Mouse (Mus musculus) ES-E14 (cell line): ENCODE measurements around the gene Gm7030. TPM values are rescaled to one million over a fixed set of nuclear protein-coding genes. Genes with fewer than 3 reads are reported as not detected.
"Not testable (repeated sequence)": the region's sequence is repeated elsewhere in the genome, so short reads cannot be mapped to it uniquely, and the experiment has no call there.

Source experiments
- DNase-seq: peaks from one replicate; pipeline ENCODE4 v3.0.0-alpha.2; 2013; ENCODE audit warnings: low read depth, low spot score
- H3K27ac ChIP-seq: 2 replicates; pipeline ENCODE4 v1.5.1; 2012; ENCODE audit warnings: low read depth, mild to moderate bottlenecking, low read length, moderate library complexity, mixed read lengths; ENCODE audit not compliant: poor library complexity, insufficient read depth, severe bottlenecking
- H3K36me3 ChIP-seq: 2 replicates; pipeline ENCODE4 v1.6.1; 2012; ENCODE audit warnings: mild to moderate bottlenecking, low read length, moderate library complexity, mixed read lengths; ENCODE audit not compliant: control insufficient read depth, poor library complexity, insufficient read depth, severe bottlenecking
- H3K4me1 ChIP-seq, 2 experiments: fragments of 150-350 bp in 1 of 2; sonication (generic) in 1 of 2; 2 replicates each; pipeline ENCODE4 v1.6.1; 2012; ENCODE audit warnings: low read length in 2 of 2, mild to moderate bottlenecking in 1 of 2, mixed read lengths in 1 of 2; ENCODE audit not compliant: control insufficient read depth in 2 of 2, insufficient read depth in 2 of 2, poor library complexity in 1 of 2
- H3K4me3 ChIP-seq, 2 experiments: fragments of 150-350 bp in 1 of 2; sonication (generic) in 1 of 2; 2 replicates each; pipeline ENCODE4 v1.5.1; 2012; ENCODE audit warnings: low read length in 2 of 2, low read depth in 1 of 2, mild to moderate bottlenecking in 1 of 2, mixed read lengths in 1 of 2; ENCODE audit not compliant: insufficient read depth in 1 of 2, poor library complexity in 1 of 2, severe bottlenecking in 1 of 2
- H3K9ac ChIP-seq: 2 replicates; pipeline ENCODE4 v1.6.1; 2012; ENCODE audit warnings: low read depth, mild to moderate bottlenecking, low read length, mixed read lengths; ENCODE audit not compliant: poor library complexity, insufficient read depth, severe bottlenecking
- H3K9me3 ChIP-seq: fragments of 150-350 bp; sonication (generic); 2 replicates; pipeline ENCODE4 v1.6.1; 2012; ENCODE audit warnings: low read depth, mild to moderate bottlenecking, low read length; ENCODE audit not compliant: control insufficient read depth, insufficient read depth
- CHD2 ChIP-seq: IDR thresholded peaks from 2 replicates; pipeline ENCODE4 v1.6.1; 2014; ENCODE audit warnings: mild to moderate bottlenecking, low read depth, low read length, inconsistent platforms
- HCFC1 ChIP-seq: IDR thresholded peaks from 2 replicates; pipeline ENCODE4 v1.6.1; 2012; ENCODE audit warnings: low read length, inconsistent platforms, borderline replicate concordance; ENCODE audit not compliant: insufficient read depth
- MAFK ChIP-seq: IDR thresholded peaks from 2 replicates; pipeline ENCODE4 v1.6.1; 2014; ENCODE audit warnings: mild to moderate bottlenecking, low read depth, low read length, inconsistent platforms; ENCODE audit not compliant: insufficient read depth
- ZC3H11A ChIP-seq: IDR thresholded peaks from 2 replicates; pipeline ENCODE4 v1.6.1; 2012; ENCODE audit warnings: low read depth, mild to moderate bottlenecking, inconsistent platforms, low read length, borderline replicate concordance
- ZNF384 ChIP-seq: IDR thresholded peaks from 2 replicates; pipeline ENCODE4 v1.6.1; 2012; ENCODE audit warnings: low read depth, low read length, inconsistent platforms
- in situ Hi-C, 2 experiments: fragments of 600-800 bp; cut with MboI; formaldehyde crosslinking; loops; one replicate each; pipeline ENCODE4 v1.15.1; 2025; ENCODE audit warnings: low sequenced_read_pairs in 2 of 2, inconsistent platforms in 1 of 2; ENCODE audit not compliant: unreplicated experiment in 2 of 2
- total RNA-seq: library from RNA; depleted of rRNA; stranded (reverse); fragments of 300-350 nt; gene quantifications from 2 replicates; pipeline ENCODE4 v1.2.3, GENCODE M21; 2012

Gene Gm7030
- total RNA-seq, 1 experiment: not detected

GRCm38 (mm10) chr17:36085976-36086375, 43.2 kb downstream of the Gm7030 start:
- H3K4me3 ChIP-seq, H3K4me1 ChIP-seq, H3K36me3 ChIP-seq, H3K9me3 ChIP-seq, H3K9ac ChIP-seq, DNase-seq, in situ Hi-C loops, H3K27ac ChIP-seq: not testable (repeated sequence)

DNA sequence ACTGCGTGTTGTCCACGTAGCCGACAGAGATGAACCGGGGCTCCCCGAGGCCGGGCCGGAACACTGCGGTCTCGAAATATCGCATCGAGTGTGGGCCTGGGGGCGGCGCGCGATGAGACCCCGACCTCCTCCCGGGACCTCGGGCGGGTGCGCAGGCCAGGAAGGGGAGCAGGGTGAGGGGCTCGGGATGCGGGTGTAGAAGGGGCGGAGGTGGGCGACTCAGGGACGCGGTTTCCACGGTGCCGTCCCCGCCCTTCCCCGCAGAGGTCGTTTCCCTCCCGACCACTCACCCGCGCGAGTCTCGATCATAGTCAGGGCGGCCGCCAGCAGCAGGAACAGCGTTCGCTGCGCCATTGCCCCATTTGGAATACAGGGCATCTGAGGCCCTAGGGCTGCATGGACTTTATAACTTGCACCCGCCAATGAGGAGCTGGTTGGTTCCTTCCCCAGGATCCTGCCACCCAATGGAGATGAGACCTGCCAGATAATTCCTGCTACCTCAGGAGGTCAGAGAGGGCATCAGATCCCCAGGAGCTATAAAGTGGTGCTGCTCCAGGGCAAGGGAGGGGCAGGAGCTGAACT, 45.3 kb downstream of the Gm7030 start:
- no peak overlapping the region for H3K27ac ChIP-seq
- DNase-seq: no peak

GRCm38 (mm10) chr17:36083266-36083869, 45.9 kb downstream of the Gm7030 start:
- H3K36me3 ChIP-seq: no peaks in the 10 kb centered on the region
- H3K4me1 ChIP-seq: 0 out of 4 replicates have a peak, but pooled peaks cover 0 to 1% of the 10 kb centered on the region in 2 experiments
- peak overlapping the region; percentile 65 to 66 for H3K4me3 ChIP-seq
- H3K27ac ChIP-seq: no peak overlapping the region
- TF ChIP-seq HCFC1 (no peak), ZC3H11A (no peak)
- no peaks in the 10 kb centered on the region for H3K9me3 ChIP-seq
- in situ Hi-C loops: no loop called here
- DNase-seq: peak; percentile 89
- peak overlapping the region; percentile 55 for H3K9ac ChIP-seq

More for the DNA sequence above, 45.3 kb downstream of the Gm7030 start:
- no peak for TF ChIP-seq CHD2
- no peak for TF ChIP-seq ZNF384
- TF ChIP-seq MAFK: no peak
- TF ChIP-seq ZC3H11A: no peak
- TF ChIP-seq HCFC1: no peak
- Histone ChIP-seq H3K9me3 (no peaks in the 10 kb centered on the region), H3K4me3 (peak overlapping the region; percentile 65 to 66), H3K9ac (peak overlapping the region; percentile 55), H3K4me1 (0 out of 4 replicates have a peak, but pooled peaks cover 0 to 1% of the 10 kb centered on the region in 2 experiments), H3K36me3 (no peaks in the 10 kb centered on the region)
- in situ Hi-C loops: no loop called here

- DNase-seq, H3K9me3 ChIP-seq, H3K4me1 ChIP-seq, H3K36me3 ChIP-seq, in situ Hi-C loops, H3K9ac ChIP-seq, H3K27ac ChIP-seq: not testable (repeated sequence)
- peak overlapping the region in 1 of 2 experiments; percentile 65; a peak in 2 of 4 replicates for H3K4me3 ChIP-seq
These were observed 46.5 kb downstream of the Gm7030 start for GRCm38 (mm10) chr17:36082519-36083232.

- H3K4me1 ChIP-seq, DNase-seq, H3K36me3 ChIP-seq, in situ Hi-C loops, H3K27ac ChIP-seq, H3K4me3 ChIP-seq, H3K9me3 ChIP-seq, H3K9ac ChIP-seq: not testable (repeated sequence)
These were observed 47.3 kb downstream of the Gm7030 start for GRCm38 (mm10) chr17:36081901-36082300.
